9 mouse cellular contexts compared by ENCODE assay signal in genomic region chr17:63677996-63678657, GRCm38 (mm10).
DNase-seq lines count a peak whose midpoint lies in the region; ATAC-seq and TF ChIP-seq lines count a peak whose summit lies in the region.
"Had no signal": no experiment of that assay in that cellular context is flagged by ENCODE, and none has a peak within 500 bp of the region (broad histone marks: within the 10 kb centered on the region; RNA-seq: fewer than 3 reads in every experiment).

No protein-coding gene starts in this region.

- H3K4me3 ChIP-seq in embryonic fibroblast, embryonic 13.5 days (ENCODE audit: insufficient read depth, low read length), result no peak overlapping the region
- H3K4me3 ChIP-seq in lung, postnatal 0 days (ENCODE audit: low read depth, low read length), result no peak overlapping the region

- 0 out of 2 replicates have a peak, but pooled peaks have one; percentile 17 for ATAC-seq in lung, postnatal 0 days
- no peak for ATAC-seq in megakaryocyte progenitor cell, adult 5-6 weeks (replicated peaks; ENCODE audit: poor library complexity)
- ATAC-seq: activated CD4-positive, CD25-positive, alpha-beta regulatory T cell, adult 4 months had no signal

- intact Hi-C loops in heart, postnatal 36 days (cut with DNase I), result no loop called here

- no peaks in the 10 kb centered on the region for H3K36me3 ChIP-seq in lung, postnatal 0 days (ENCODE audit: insufficient read depth, low read length)

- 30% methylated on average over 3 of the region's 3 CpGs for WGBS in lung, postnatal 0 days

- DNase-seq in embryo, embryonic 11 days, result peak; percentile 15
- no peak for DNase-seq in embryo, embryonic 9.5 days (ENCODE audit: extremely low spot score)
- peak; percentile 19 to 53 for DNase-seq in heart, postnatal 36 days
- DNase-seq in lung, postnatal 0 days (ENCODE audit: low spot score), result peak; percentile 53
- DNase-seq in right cerebral cortex, postnatal 14 days, result no peak
- DNase-seq in adrenal gland, adult 8-10 months, result no peak

- no peak for TF ChIP-seq CTCF in embryonic fibroblast, embryonic 13.5 days (IDR thresholded peaks at IDR 0.05; ENCODE audit: borderline replicate concordance, insufficient read depth, low read length)
- TF ChIP-seq CTCF in lung, postnatal 0 days (IDR thresholded peaks at IDR 0.05), result no peak

- TF ChIP-seq POLR2A in embryonic fibroblast, embryonic 13.5 days (IDR thresholded peaks at IDR 0.05; ENCODE audit: low read depth, low read length), result no peak; the same call in 1 of the 2 replicates

- TF ChIP-seq EP300 in lung, postnatal 0 days (IDR thresholded peaks at IDR 0.05), result no peak

- no peaks in the 10 kb centered on the region for H3K27me3 ChIP-seq in lung, postnatal 0 days (replicated peaks; ENCODE audit: insufficient read depth, low read length)

- no peaks in the 10 kb centered on the region for H3K9me3 ChIP-seq in lung, postnatal 0 days (ENCODE audit: low read length)

- no peak overlapping the region for H3K9ac ChIP-seq in lung, postnatal 0 days (replicated peaks; ENCODE audit: low read depth)

- H3K27ac ChIP-seq in embryonic fibroblast, embryonic 13.5 days (ENCODE audit: insufficient read depth, low read length), result peak overlapping the region; percentile 100
- no peak overlapping the region for H3K27ac ChIP-seq in lung, postnatal 0 days (ENCODE audit: low read length)

- H3K4me1 ChIP-seq in embryonic fibroblast, embryonic 13.5 days (ENCODE audit: control insufficient read depth, insufficient read depth, low read length), result peaks cover 8% of the 10 kb centered on the region
- H3K4me1 ChIP-seq in lung, postnatal 0 days (ENCODE audit: insufficient read depth, low read depth, low read length), result no peaks in the 10 kb centered on the region

- no peak overlapping the region for H3K4me2 ChIP-seq in lung, postnatal 0 days (replicated peaks; ENCODE audit: low read depth, low read length)

Comparison
In these comparisons a context has a peak if more than half of its experiments do, and no peak if none do; other contexts are left out.
1. DNase-seq: peak in embryo, embryonic 11 days (single experiment), heart, postnatal 36 days (2 of 2) and lung, postnatal 0 days (single experiment); none in embryo, embryonic 9.5 days (single experiment), right cerebral cortex, postnatal 14 days (single experiment) and adrenal gland, adult 8-10 months (single experiment).